Mouse (Mus musculus) liver, adult 2 months (tissue): ENCODE measurements around the gene Adgrl1.

ENCODE experiments used
- CTCF ChIP-seq: fragments of 200-500 bp; IDR thresholded peaks from 2 replicates; pipeline ENCODE4 v1.5.1; 2011; ENCODE audit warnings: low read depth, low read length, control low read depth
- POLR2A ChIP-seq: fragments of 200-500 bp; IDR thresholded peaks from 2 replicates; pipeline ENCODE4 v1.6.1; 2011; ENCODE audit warnings: low read length, control low read depth; ENCODE audit not compliant: insufficient read depth; ENCODE audit errors: extremely low read depth

DNA sequence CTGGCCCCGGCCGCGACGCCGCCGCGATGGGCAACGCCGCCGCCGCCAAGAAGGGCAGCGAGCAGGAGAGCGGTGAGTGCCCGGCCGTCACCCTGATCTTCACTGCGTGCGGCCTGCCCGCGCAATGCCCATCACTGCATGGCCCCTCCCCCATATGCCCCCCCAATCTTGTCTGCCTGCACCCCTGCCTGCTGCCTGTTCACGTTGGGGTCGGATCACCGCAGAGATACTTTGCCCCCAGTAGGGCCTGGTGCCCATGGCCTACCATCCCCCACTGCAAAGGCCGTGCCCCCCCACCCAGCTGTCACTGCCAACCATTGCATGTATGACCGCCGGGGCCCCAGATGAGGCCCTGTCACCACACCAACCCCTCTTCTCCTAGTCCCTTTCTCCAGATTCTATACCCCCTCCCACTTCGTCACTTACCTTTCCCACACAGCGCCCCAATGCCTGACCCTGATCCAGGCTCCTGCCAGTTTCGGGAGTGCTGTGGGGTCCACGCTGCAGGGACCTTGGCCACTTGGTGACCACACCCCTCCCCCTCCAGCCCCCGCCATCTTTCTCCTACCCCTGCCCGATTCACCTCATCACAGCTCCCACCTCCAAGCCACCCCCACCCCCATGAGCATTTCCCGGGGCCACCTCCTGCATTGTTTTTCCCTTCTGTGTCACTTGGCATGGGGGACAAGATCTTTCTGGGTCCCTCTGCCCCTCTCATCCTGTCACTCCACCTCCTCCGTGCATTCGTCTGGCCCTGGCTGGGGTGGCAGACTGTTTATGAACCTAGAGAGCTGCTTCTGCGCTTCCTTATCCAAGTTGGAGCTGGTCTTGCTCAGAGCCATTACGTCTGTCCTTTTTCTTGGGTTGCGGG lies 73.5 kb downstream of the Adgrl1 start:
- TF ChIP-seq CTCF: no peak
- TF ChIP-seq POLR2A: no peak
